Mouse (Mus musculus) cortical plate, adult 2 months (tissue): Measurements from ENCODE around the gene Dagla. TPM values are rescaled to one million over a fixed set of nuclear protein-coding genes. Genes with fewer than 3 reads are reported as not detected.
A peak's percentile ranks its signal among the peaks of the same experiment; 100 is the strongest.

Experiments
- H3K27ac ChIP-seq: fragments of 200-500 bp; 2 replicates; pipeline ENCODE4 v1.5.1; 2012; ENCODE audit warnings: low read length, control low read depth, inconsistent platforms; ENCODE audit not compliant: insufficient read depth
- H3K4me1 ChIP-seq: fragments of 200-500 bp; 2 replicates; pipeline ENCODE4 v1.6.1; 2011; ENCODE audit warnings: low read length; ENCODE audit not compliant: control insufficient read depth, insufficient read depth
- H3K4me3 ChIP-seq: fragments of 200-500 bp; 2 replicates; pipeline ENCODE4 v1.5.1; 2011; ENCODE audit warnings: mild to moderate bottlenecking, low read length, control low read depth; ENCODE audit not compliant: insufficient read depth
- CTCF ChIP-seq: fragments of 200-500 bp; IDR thresholded peaks from 2 replicates; pipeline ENCODE4 v1.5.1; 2011; ENCODE audit warnings: mild to moderate bottlenecking, control low read depth, low read length; ENCODE audit not compliant: insufficient read depth; ENCODE audit errors: extremely low read depth
- POLR2A ChIP-seq: fragments of 200-500 bp; IDR thresholded peaks from 2 replicates; pipeline ENCODE4 v1.6.1; 2011; ENCODE audit warnings: mild to moderate bottlenecking, low read length, control low read depth; ENCODE audit not compliant: insufficient read depth; ENCODE audit errors: extremely low read depth
- polyA plus RNA-seq: library from polyadenylated mRNA; depleted of rRNA; stranded (reverse); fragments of >200 nt; gene quantifications from 2 replicates; pipeline ENCODE4 v1.2.3, GENCODE M21; 2012

The Dagla gene
- polyA plus RNA-seq, 1 experiment, result 69.9 TPM

DNA sequence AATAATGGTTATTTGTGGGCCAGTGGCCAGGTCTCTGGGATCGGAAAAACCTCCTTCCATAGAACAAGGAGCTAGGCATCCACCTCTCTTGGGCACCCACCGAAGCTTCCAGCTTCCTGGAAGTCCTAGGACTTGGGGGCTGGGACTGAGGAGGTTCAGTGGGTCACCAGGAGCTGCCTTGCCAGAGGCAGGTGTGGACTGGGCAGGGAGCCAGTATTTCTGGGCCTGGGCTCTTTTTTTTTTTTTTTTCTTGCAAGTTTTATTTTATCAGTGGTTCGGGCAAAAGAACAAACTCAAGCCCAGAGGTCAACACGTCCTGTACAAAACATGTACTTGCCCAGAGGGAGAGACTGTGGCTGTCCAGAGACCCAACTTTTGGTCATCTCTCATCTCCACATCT, 78.9 kb downstream of the Dagla start:
- TF ChIP-seq POLR2A (no peak), CTCF (no peak)

DNA sequence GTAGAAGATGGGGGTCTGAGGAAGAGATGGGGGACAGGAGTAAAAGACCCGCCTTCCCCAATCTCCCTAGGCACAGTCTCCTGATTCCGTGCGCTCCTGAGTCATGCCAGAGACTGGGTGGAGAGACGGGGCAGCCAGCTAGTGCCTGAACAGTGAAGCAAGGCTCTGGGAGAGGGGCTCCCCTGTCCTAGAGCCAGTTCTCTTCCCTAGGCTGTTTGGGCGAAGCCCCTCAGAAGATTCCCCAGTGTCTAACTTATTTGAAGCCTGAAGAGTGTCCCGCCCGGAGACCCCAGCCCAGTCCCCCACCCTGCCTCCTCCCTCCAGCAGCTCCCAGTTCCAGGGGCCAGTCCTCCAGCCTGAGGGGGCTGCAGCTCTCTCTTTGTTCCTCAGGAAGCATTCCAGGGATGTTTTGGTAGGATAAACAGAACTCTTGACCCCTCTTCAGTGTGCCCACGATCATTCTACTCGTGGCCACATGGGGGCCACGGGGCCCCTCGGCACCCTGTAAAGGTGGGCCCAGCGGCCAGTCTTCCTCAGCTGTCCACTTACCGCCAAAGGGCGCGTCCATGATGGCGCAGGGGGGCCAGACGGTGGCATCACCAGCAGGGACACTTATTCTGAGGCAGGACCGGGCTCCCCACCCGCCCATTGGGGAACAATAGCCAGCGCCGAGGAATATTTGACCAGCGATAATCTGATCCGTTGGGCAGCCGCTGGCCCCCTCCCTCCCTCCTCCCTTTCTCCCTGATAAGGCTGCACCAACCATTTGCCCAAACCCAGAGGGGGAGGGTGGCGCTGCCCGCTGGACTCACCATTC, 79.8 kb downstream of the Dagla start:
- Histone ChIP-seq H3K4me1 (no peaks in the 10 kb centered on the region), H3K27ac (no peak overlapping the region), H3K4me3 (no peak overlapping the region)
- no peak for TF ChIP-seq CTCF
- no peak for TF ChIP-seq POLR2A

More for the DNA sequence above, 78.9 kb downstream of the Dagla start:
- Histone ChIP-seq H3K4me3 (no peak overlapping the region), H3K27ac (no peak overlapping the region), H3K4me1 (no peaks in the 10 kb centered on the region)

DNA sequence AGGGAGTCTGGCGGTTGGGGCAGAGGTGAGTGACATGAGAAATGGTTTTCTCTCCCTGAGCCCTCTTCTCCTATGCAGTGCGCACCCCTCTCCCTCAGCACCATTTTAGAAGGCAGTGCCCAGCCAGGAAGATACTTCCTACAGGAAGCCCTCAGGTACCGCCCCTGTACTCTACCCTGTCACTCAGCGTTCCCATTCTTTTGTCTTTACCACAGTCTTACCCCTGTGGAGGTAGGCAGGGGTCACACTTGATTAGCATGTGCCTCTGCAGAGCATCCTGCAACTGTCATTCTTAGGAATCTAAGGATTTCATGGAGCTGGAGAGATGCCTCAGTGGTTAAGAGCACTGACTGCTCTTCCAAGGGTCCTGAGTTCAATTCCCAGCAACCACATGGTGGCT, 81.1 kb downstream of the Dagla start:
- H3K4me1 ChIP-seq, result no peaks in the 10 kb centered on the region
- TF ChIP-seq CTCF, result no peak
- TF ChIP-seq POLR2A, result no peak
- no peak overlapping the region for H3K27ac ChIP-seq
- no peak overlapping the region for H3K4me3 ChIP-seq

DNA sequence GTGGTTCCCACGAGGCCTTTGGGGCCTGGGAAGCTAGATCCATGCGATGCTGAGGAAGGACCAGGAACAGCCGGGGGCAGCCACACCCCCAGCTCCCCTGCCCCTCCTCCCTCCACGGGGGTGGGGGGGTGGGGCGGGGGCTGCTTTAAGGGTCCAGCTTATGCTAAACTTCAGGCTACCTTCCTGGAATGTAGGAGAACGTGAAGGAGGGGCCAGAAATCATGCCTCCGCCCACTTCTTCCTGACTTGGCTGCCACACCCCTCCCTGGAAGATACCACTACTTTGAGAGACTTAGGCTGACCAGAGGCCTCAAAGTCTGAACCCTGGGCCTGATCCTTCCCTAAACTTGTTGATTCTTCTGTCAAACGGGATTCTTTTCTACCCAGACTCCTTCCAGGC, 82.0 kb downstream of the Dagla start:
- H3K27ac ChIP-seq, result no peak overlapping the region
- H3K4me3 ChIP-seq, result no peak overlapping the region

DNA sequence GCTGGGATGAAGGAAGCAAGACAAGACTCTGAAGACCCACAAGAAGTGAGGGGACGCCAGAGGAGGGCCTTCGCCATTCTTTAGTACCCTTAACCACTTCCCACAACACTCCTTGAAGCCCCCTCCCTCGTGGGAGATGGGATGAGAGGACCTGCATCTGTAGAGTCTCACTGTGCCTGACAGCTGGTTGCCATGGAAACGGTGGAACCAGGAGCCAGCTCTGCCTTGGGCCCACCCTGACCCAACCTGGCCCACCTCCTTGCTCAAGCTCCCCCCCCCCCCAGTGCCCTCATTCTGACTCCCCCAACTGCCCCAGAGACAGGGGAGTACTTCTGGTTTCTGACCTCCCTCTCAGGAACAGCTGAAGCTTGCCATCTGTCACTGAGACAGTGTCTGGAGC, 83.1 kb downstream of the Dagla start:
- H3K4me1 ChIP-seq, result no peaks in the 10 kb centered on the region
- TF ChIP-seq CTCF (no peak), POLR2A (no peak)
- no peak overlapping the region for H3K27ac ChIP-seq
- no peak overlapping the region for H3K4me3 ChIP-seq

More for the DNA sequence above, 82.0 kb downstream of the Dagla start:
- H3K4me1 ChIP-seq, result no peaks in the 10 kb centered on the region
- TF ChIP-seq POLR2A, result no peak
- no peak for TF ChIP-seq CTCF

DNA sequence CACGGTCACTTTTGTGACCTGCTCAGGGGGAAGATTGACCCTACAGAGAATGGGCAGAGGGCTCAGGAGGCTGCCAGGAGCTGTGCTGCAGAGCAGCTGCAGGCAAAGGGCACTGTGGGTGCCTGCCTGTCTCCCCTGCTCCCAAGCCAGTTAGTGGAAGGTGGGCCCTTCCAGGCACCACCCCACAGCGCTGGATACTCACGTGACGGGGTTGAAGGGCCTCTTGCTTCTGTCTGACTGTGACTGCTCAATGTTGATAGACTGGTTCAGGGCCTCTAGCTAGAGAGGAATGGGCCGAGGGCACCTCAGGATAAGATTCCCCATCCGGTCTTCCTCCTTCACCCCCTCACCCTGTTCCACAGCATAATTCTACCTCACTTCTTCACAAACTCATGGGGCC, 85.1 kb downstream of the Dagla start:
- H3K4me3 ChIP-seq, result no peak overlapping the region
- TF ChIP-seq CTCF (no peak), POLR2A (no peak)
- no peak overlapping the region for H3K27ac ChIP-seq
- H3K4me1 ChIP-seq, result no peaks in the 10 kb centered on the region

DNA sequence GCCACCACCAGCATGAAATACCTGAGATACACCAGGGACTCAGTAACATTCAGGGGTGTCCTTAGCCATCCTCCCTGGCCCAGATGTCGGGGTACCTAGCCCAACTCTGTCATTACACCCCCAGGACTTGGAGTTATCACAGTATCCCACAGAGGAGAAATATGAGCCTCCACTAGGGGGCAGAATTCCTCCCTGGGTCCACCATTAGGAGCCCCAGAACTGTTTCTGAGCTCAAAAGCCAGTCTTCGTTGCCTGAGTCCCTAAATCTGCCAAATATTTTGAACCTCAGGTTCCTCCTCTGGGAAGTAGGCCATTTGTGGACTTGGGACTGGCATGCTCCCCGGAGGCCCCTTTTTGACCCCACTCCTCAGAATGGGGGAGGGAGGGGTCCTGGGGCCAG, 85.6 kb downstream of the Dagla start:
- Histone ChIP-seq H3K4me3 (no peak overlapping the region), H3K4me1 (no peaks in the 10 kb centered on the region), H3K27ac (no peak overlapping the region)
- TF ChIP-seq POLR2A, result no peak
- peak; percentile 49 for TF ChIP-seq CTCF

DNA sequence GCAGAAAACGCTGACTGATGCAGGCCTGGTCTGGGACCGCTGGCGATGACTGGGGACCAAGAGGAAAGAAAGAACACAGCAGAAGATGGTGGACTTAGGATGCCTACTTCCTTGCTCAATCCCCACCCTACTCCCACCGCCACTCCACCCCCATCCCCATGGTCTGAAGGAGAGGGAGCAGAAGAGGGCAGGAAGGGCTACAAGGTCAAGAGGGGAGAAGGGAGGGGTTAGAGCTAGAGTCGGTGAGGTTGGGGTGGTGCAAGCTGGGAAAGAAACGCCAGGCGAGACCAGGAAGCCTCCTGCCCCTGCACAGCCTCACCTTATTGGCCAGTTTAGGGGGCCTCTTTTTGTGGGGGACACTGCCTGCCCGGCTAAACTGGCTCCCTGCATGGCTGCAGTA, 88.6 kb downstream of the Dagla start:
- no peaks in the 10 kb centered on the region for H3K4me1 ChIP-seq
- no peak overlapping the region for H3K4me3 ChIP-seq
- TF ChIP-seq CTCF (no peak), POLR2A (no peak)
- no peak overlapping the region for H3K27ac ChIP-seq

DNA sequence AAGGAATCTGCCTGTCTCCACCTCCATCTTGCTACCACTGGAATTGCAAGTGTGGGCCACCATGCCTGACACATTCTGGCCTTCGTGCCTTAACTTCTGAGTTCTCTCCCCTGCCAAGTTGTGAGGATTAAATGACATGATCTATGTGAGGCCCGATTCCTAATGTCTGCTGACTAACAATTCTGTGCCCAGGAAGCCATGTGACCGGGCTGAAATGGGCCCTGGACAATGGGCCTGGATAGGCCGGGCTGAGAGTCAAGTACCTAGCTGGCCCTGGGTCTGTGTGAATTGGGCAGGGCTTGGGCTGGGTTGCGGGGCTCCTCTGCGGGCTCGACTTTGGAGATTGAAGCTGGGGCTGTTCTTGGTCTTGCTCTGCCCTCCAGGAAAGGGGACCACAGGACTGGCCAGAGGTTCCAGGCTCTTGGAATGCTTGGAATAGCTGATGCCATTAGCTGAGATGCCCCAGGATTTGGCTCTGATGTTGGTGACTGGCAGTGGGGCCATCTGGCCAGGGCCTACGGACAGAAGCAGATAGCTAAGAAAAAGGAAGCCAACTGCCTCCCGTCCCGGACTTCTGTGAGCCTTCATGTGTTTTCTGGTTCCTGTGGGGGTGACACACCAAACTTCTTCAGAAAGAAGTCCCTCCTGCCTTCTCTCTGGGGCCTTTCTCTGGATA, 90.7 kb downstream of the Dagla start:
- TF ChIP-seq CTCF (no peak), POLR2A (no peak)
- Histone ChIP-seq H3K4me1 (no peaks in the 10 kb centered on the region), H3K4me3 (no peak overlapping the region), H3K27ac (no peak overlapping the region)

DNA sequence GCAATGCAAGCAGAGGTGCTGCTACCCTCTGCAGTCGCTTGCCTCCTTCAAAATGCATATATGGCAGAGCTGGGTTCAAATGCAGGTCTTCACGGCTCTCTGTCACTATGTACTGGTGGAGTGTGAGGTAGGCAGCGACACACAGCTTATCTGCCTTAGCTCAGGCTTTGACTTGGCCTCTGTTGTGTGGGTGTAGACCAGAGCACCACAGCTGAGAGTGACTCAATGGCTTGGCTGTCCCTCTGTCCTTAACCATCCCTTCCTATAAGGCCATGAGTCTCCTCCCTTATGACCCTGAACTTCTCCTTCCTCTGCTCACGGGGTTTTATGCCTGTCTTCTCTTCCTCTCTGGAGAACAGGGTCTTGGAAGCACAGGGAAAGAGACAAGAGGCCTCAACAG, 93.8 kb downstream of the Dagla start:
- H3K4me1 ChIP-seq, result no peaks in the 10 kb centered on the region
- TF ChIP-seq POLR2A (no peak), CTCF (no peak)
- H3K27ac ChIP-seq, result no peak overlapping the region
- H3K4me3 ChIP-seq, result no peak overlapping the region
